Mouse (Mus musculus): ENCODE results near the gene Pla2g2f. TPM values are rescaled to one million over a fixed set of nuclear protein-coding genes. Genes with fewer than 3 reads are reported as not detected.

The Pla2g2f gene
- polyA plus RNA-seq, 1 experiment: not detected

GRCm38 (mm10) chr4:138777417-138778407 is 20.3 kb upstream of the Pla2g2f start:
- TF ChIP-seq MAX (IDR thresholded peaks at IDR 0.05; ENCODE audit: low read depth) (no peak), MYOD1 (IDR thresholded peaks at IDR 0.05; ENCODE audit: control insufficient read depth in 1 of 3, insufficient read length in 2 of 3, low read depth in 2 of 3) (no peak), SRF (IDR thresholded peaks at IDR 0.05; ENCODE audit: control insufficient read depth, insufficient read length, low read depth) (no peak)
- Histone ChIP-seq H3ac (ENCODE audit: control insufficient read depth, insufficient read length) (no peak overlapping the region), H3K27me3 (ENCODE audit: control insufficient read depth, insufficient read depth, insufficient read length) (peaks cover 17% of the 10 kb centered on the region), H3K79me2 (ENCODE audit: control insufficient read depth, insufficient read depth) (no peaks in the 10 kb centered on the region), H3K36me3 (ENCODE audit: control insufficient read depth, insufficient read depth) (no peaks in the 10 kb centered on the region), H3K4me2 (ENCODE audit: low read depth) (no peak overlapping the region), H3K4me3 (no peak overlapping the region)

GRCm38 (mm10) chr4:138775435-138775834 is 18.0 kb upstream of the Pla2g2f start, which contains the start of gene Pla2g2d:
Gene Pla2g2d, plus strand, starts transcription at chr4:138775735.
- Histone ChIP-seq H3K36me3 (ENCODE audit: control insufficient read depth, insufficient read depth) (no peaks in the 10 kb centered on the region), H3K79me2 (ENCODE audit: control insufficient read depth, insufficient read depth) (no peaks in the 10 kb centered on the region), H3K4me3 (no peak within 1 kb of the TSS), H3K4me2 (ENCODE audit: low read depth) (no peak within 1 kb of the TSS), H3ac (ENCODE audit: control insufficient read depth, insufficient read length) (no peak within 1 kb of the TSS), H3K27me3 (ENCODE audit: control insufficient read depth, insufficient read depth, insufficient read length) (peaks cover 21% of the 10 kb centered on the region)
- TF ChIP-seq TCF12 (IDR thresholded peaks at IDR 0.05; ENCODE audit: insufficient read depth, poor library complexity, severe bottlenecking) (no peak), MYOG (IDR thresholded peaks at IDR 0.05; ENCODE audit: control insufficient read depth in 1 of 3, insufficient read depth in 1 of 3, insufficient read length in 2 of 3, low read depth in 2 of 3) (no peak), SRF (IDR thresholded peaks at IDR 0.05; ENCODE audit: control insufficient read depth, insufficient read length, low read depth) (no peak), REST (IDR thresholded peaks at IDR 0.05; ENCODE audit: insufficient read depth, insufficient read length) (no peak)

DNA sequence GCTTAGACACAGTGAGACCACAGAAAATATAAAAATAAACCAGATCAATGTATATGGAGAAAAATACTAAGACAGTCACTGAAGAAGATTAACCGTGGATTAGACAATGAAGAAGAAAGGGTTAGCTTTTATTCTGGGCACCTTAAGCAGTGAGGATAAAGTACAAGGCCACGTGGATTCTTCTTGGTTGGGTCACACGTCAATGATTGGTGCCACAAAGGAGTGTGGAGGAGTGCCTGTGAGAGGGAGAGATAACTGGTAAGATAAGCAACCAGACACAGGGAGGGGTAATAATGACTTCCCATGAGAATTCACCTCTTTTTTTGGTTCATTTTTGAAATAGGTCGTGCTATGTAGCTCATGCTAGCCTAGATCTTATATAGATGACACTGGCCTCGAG is 15.0 kb upstream of the Pla2g2f start:
- Histone ChIP-seq H3K79me2 (ENCODE audit: control insufficient read depth, insufficient read depth) (no peaks in the 10 kb centered on the region), H3ac (ENCODE audit: control insufficient read depth, insufficient read length) (no peak overlapping the region), H3K4me2 (ENCODE audit: low read depth) (no peak overlapping the region), H3K36me3 (ENCODE audit: control insufficient read depth, insufficient read depth) (no peaks in the 10 kb centered on the region), H3K27me3 (ENCODE audit: control insufficient read depth, insufficient read depth, insufficient read length) (peaks cover 20% of the 10 kb centered on the region), H3K4me3 (no peak overlapping the region)
- no peak for TF ChIP-seq MAX (IDR thresholded peaks at IDR 0.05; ENCODE audit: low read depth)
- TF ChIP-seq SRF (IDR thresholded peaks at IDR 0.05; ENCODE audit: control insufficient read depth, insufficient read length, low read depth): no peak

DNA sequence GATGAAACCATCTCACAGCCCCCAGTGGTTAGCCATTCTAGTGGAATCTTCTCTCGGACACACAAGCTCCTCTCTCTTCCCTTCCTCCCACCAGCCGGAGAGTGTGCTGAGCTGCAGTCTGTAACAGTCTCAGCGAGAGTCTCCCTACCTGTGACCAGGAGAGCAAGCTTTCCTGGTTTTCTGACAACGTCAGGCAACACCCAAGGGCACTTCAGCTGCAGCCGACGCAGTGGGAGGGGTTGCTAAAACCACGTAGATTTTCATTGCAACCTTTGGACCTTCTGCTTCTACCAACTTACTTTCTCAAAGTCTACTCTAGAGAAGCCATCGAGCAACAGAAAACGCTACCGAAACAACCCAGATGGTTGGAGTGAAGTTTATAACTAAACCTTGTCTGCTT is 14.5 kb upstream of the Pla2g2f start:
- Histone ChIP-seq H3ac (ENCODE audit: control insufficient read depth, insufficient read length) (no peak overlapping the region), H3K4me2 (ENCODE audit: low read depth) (no peak overlapping the region), H3K79me2 (ENCODE audit: control insufficient read depth, insufficient read depth) (no peaks in the 10 kb centered on the region), H3K4me3 (no peak overlapping the region), H3K27me3 (ENCODE audit: control insufficient read depth, insufficient read depth, insufficient read length) (peaks cover 20% of the 10 kb centered on the region), H3K36me3 (ENCODE audit: control insufficient read depth, insufficient read depth) (no peaks in the 10 kb centered on the region)
- TF ChIP-seq POLR2AphosphoS2 (IDR thresholded peaks at IDR 0.05; ENCODE audit: insufficient read length, low read depth) (no peak), USF1 (IDR thresholded peaks at IDR 0.05; ENCODE audit: low read depth) (no peak), POLR2A (IDR thresholded peaks at IDR 0.05; ENCODE audit: insufficient read length, low read depth) (no peak), CEBPB (IDR thresholded peaks at IDR 0.05; ENCODE audit: insufficient read depth, poor library complexity, severe bottlenecking) (no peak), MYOD1 (IDR thresholded peaks at IDR 0.05; ENCODE audit: control insufficient read depth in 1 of 3, insufficient read length in 2 of 3, low read depth in 2 of 3) (no peak), TCF3 (IDR thresholded peaks at IDR 0.05; ENCODE audit: insufficient read length, low read depth) (no peak), SRF (IDR thresholded peaks at IDR 0.05; ENCODE audit: control insufficient read depth, insufficient read length, low read depth) (no peak)

- no peaks in the 10 kb centered on the region for H3K79me2 ChIP-seq (ENCODE audit: control insufficient read depth, insufficient read depth)
- H3K4me2 ChIP-seq (ENCODE audit: low read depth): no peak overlapping the region
- no peak overlapping the region for H3K4me3 ChIP-seq
- H3ac ChIP-seq (ENCODE audit: control insufficient read depth, insufficient read length): no peak overlapping the region
- TF ChIP-seq POLR2AphosphoS2 (IDR thresholded peaks at IDR 0.05; ENCODE audit: insufficient read length, low read depth): no peak
- no peak for TF ChIP-seq CEBPB (IDR thresholded peaks at IDR 0.05; ENCODE audit: insufficient read depth, poor library complexity, severe bottlenecking)
- no peak for TF ChIP-seq REST (IDR thresholded peaks at IDR 0.05; ENCODE audit: insufficient read depth, insufficient read length)
- TF ChIP-seq USF1 (IDR thresholded peaks at IDR 0.05; ENCODE audit: low read depth): no peak
- no peak for TF ChIP-seq POLR2A (IDR thresholded peaks at IDR 0.05; ENCODE audit: insufficient read length, low read depth)
- no peak for TF ChIP-seq TCF12 (IDR thresholded peaks at IDR 0.05; ENCODE audit: insufficient read depth, poor library complexity, severe bottlenecking)
- TF ChIP-seq MYOG (IDR thresholded peaks at IDR 0.05; ENCODE audit: control insufficient read depth in 1 of 3, insufficient read depth in 1 of 3, insufficient read length in 2 of 3, low read depth in 2 of 3): no peak
- TF ChIP-seq E2F4 (IDR thresholded peaks at IDR 0.05; ENCODE audit: insufficient read depth): no peak
- TF ChIP-seq TCF3 (IDR thresholded peaks at IDR 0.05; ENCODE audit: insufficient read length, low read depth): no peak
- TF ChIP-seq SRF (IDR thresholded peaks at IDR 0.05; ENCODE audit: control insufficient read depth, insufficient read length, low read depth): no peak
- no peak for TF ChIP-seq MYOD1 (IDR thresholded peaks at IDR 0.05; ENCODE audit: control insufficient read depth in 1 of 3, insufficient read length in 2 of 3, low read depth in 2 of 3)
- TF ChIP-seq MAX (IDR thresholded peaks at IDR 0.05; ENCODE audit: low read depth): no peak
- no peaks in the 10 kb centered on the region for H3K36me3 ChIP-seq (ENCODE audit: control insufficient read depth, insufficient read depth)
- peaks cover under 1% of the 10 kb centered on the region for H3K27me3 ChIP-seq (ENCODE audit: control insufficient read depth, insufficient read depth, insufficient read length)
Observed at GRCm38 (mm10) chr4:138762266-138762665, 4.8 kb upstream of the Pla2g2f start.
